Mouse (Mus musculus) C2C12 (cell line): ENCODE measurements at regions not wholly inside any gene's neighbourhood (a gene's known extent, or its start where the extent isn't known, plus 50 kb on each side); places are given as distances from the start of the nearest gene placed in this dataset.

Source experiments
- H3K27me3 ChIP-seq: one replicate; pipeline ENCODE4 v1.6.1; 2011; ENCODE audit not compliant: control insufficient read depth, insufficient read depth, insufficient read length
- H3K36me3 ChIP-seq: one replicate; pipeline ENCODE4 v1.6.1; 2011; ENCODE audit not compliant: control insufficient read depth, insufficient read depth
- H3K4me3 ChIP-seq: one replicate; pipeline ENCODE4 v1.5.1; 2011; ENCODE audit warnings: mild to moderate bottlenecking, control low read depth; ENCODE audit not compliant: poor library complexity, insufficient read depth, severe bottlenecking
- H3K79me2 ChIP-seq: one replicate; pipeline ENCODE4 v1.6.1; 2011; ENCODE audit not compliant: control insufficient read depth, insufficient read depth
- H3K79me3 ChIP-seq: one replicate; pipeline ENCODE4 v1.6.1; 2011; ENCODE audit warnings: low read depth, control low read depth
- H3ac ChIP-seq: one replicate; pipeline ENCODE3; 2011; ENCODE audit warnings: low read depth; ENCODE audit not compliant: control insufficient read depth, insufficient read length
- CEBPB ChIP-seq: IDR thresholded peaks from one replicate; pipeline ENCODE4 v1.6.1; 2011; ENCODE audit warnings: low read depth, mild to moderate bottlenecking, control low read depth, moderate library complexity
- CTCF ChIP-seq: IDR thresholded peaks from one replicate; pipeline ENCODE4 v1.5.1; 2011; ENCODE audit not compliant: control insufficient read depth, insufficient read depth, insufficient read length
- FOSL1 ChIP-seq: IDR thresholded peaks from one replicate; pipeline ENCODE4 v1.8.0; 2011; ENCODE audit warnings: mild to moderate bottlenecking, low read length; ENCODE audit not compliant: poor library complexity, insufficient read depth, severe bottlenecking
- MAX ChIP-seq: IDR thresholded peaks from one replicate; pipeline ENCODE4 v1.6.1; 2011; ENCODE audit warnings: mild to moderate bottlenecking, control low read depth
- MYOD1 ChIP-seq: IDR thresholded peaks from one replicate; pipeline ENCODE4 v1.6.1; 2011; ENCODE audit warnings: low read depth; ENCODE audit not compliant: control insufficient read depth, insufficient read length
- MYOG ChIP-seq: IDR thresholded peaks from one replicate; pipeline ENCODE4 v1.6.1; 2011; ENCODE audit not compliant: control insufficient read depth, insufficient read length; ENCODE audit errors: extremely low read depth
- USF1 ChIP-seq: IDR thresholded peaks from one replicate; pipeline ENCODE4 v1.6.1; 2011; ENCODE audit warnings: low read depth, mild to moderate bottlenecking, control low read depth, moderate library complexity

- Histone ChIP-seq H3K27me3 (no peaks in the 10 kb centered on the region), H3K4me3 (no peak overlapping the region), H3K36me3 (no peaks in the 10 kb centered on the region), H3K79me2 (no peaks in the 10 kb centered on the region), H3K79me3 (no peaks in the 10 kb centered on the region), H3ac (no peak overlapping the region)
- no peak for TF ChIP-seq MAX
- no peak for TF ChIP-seq CTCF
- no peak for TF ChIP-seq MYOD1
- TF ChIP-seq MYOG: no peak
- no peak for TF ChIP-seq USF1
- no peak for TF ChIP-seq FOSL1
- no peak for TF ChIP-seq CEBPB
These were observed 292.5 kb downstream of the Bcl11a start for GRCm38 (mm10) chr11:24370198-24370860.

- Histone ChIP-seq H3K36me3 (no peaks in the 10 kb centered on the region), H3K27me3 (no peaks in the 10 kb centered on the region), H3ac (no peak overlapping the region), H3K79me3 (no peaks in the 10 kb centered on the region), H3K79me2 (no peaks in the 10 kb centered on the region), H3K4me3 (no peak overlapping the region)
- TF ChIP-seq CTCF: no peak
- TF ChIP-seq MYOG: no peak
- TF ChIP-seq MAX: no peak
- TF ChIP-seq MYOD1: no peak
- TF ChIP-seq FOSL1: no peak
- no peak for TF ChIP-seq USF1
- no peak for TF ChIP-seq CEBPB
These were observed 293.2 kb downstream of the Bcl11a start for GRCm38 (mm10) chr11:24370861-24371686.

- H3K4me3 ChIP-seq: no peak overlapping the region
- no peaks in the 10 kb centered on the region for H3K79me3 ChIP-seq
- H3K79me2 ChIP-seq: no peaks in the 10 kb centered on the region
- TF ChIP-seq CTCF: no peak
- TF ChIP-seq MAX: no peak
- TF ChIP-seq USF1: no peak
- TF ChIP-seq MYOG: no peak
- TF ChIP-seq FOSL1: no peak
- no peak for TF ChIP-seq MYOD1
- TF ChIP-seq CEBPB: no peak
- no peaks in the 10 kb centered on the region for H3K27me3 ChIP-seq
- H3K36me3 ChIP-seq: no peaks in the 10 kb centered on the region
- no peak overlapping the region for H3ac ChIP-seq
These were observed 293.8 kb downstream of the Bcl11a start for GRCm38 (mm10) chr11:24371687-24371950.

GRCm38 (mm10) chr11:24371963-24372362, 294.1 kb downstream of the Bcl11a start:
- Histone ChIP-seq H3K4me3 (no peak overlapping the region), H3K79me3 (no peaks in the 10 kb centered on the region), H3K79me2 (no peaks in the 10 kb centered on the region), H3K36me3 (no peaks in the 10 kb centered on the region), H3K27me3 (no peaks in the 10 kb centered on the region), H3ac (no peak overlapping the region)
- TF ChIP-seq CTCF: no peak
- TF ChIP-seq MYOD1: no peak
- no peak for TF ChIP-seq USF1
- no peak for TF ChIP-seq MYOG
- TF ChIP-seq MAX: no peak
- TF ChIP-seq FOSL1: no peak

- no peak overlapping the region for H3K4me3 ChIP-seq
- no peaks in the 10 kb centered on the region for H3K79me3 ChIP-seq
- no peak for TF ChIP-seq CTCF
- no peak for TF ChIP-seq FOSL1
- no peak for TF ChIP-seq USF1
- no peak for TF ChIP-seq MAX
- TF ChIP-seq CEBPB: no peak
- no peak for TF ChIP-seq MYOD1
- TF ChIP-seq MYOG: no peak
- H3ac ChIP-seq: no peak overlapping the region
- H3K79me2 ChIP-seq: no peaks in the 10 kb centered on the region
- H3K36me3 ChIP-seq: no peaks in the 10 kb centered on the region
- no peaks in the 10 kb centered on the region for H3K27me3 ChIP-seq
These were observed 294.8 kb downstream of the Bcl11a start for GRCm38 (mm10) chr11:24372616-24373015.

GRCm38 (mm10) chr11:24373301-24373700, 295.4 kb downstream of the Bcl11a start:
- no peak overlapping the region for H3ac ChIP-seq
- TF ChIP-seq CEBPB (no peak), USF1 (no peak), CTCF (no peak), MAX (no peak), MYOG (no peak), MYOD1 (no peak), FOSL1 (no peak)
- H3K79me3 ChIP-seq: no peaks in the 10 kb centered on the region
- no peaks in the 10 kb centered on the region for H3K79me2 ChIP-seq
- H3K4me3 ChIP-seq: no peak overlapping the region
- no peaks in the 10 kb centered on the region for H3K36me3 ChIP-seq
- H3K27me3 ChIP-seq: no peaks in the 10 kb centered on the region
